Mouse (Mus musculus) limb, embryonic 11.5 days (tissue): ENCODE results near the gene Gm5426. TPM values are rescaled to one million over a fixed set of nuclear protein-coding genes. Genes with fewer than 3 reads are reported as not detected.

Experiments used
- ATAC-seq: fragments of 200-750 bp; cut with Nextera tagmentation; 2 replicates; pipeline ENCODE4 v1.8.0; 2017; ENCODE audit warnings: low read depth; ENCODE audit not compliant: insufficient number of reproducible peaks, low FRiP score, low TSS enrichment
- DNase-seq: peaks from one replicate; pipeline ENCODE4 v3.0.0-alpha.2; 2015; ENCODE audit warnings: low spot score
- H3K27ac ChIP-seq: fragments of 300-500 bp; sonication (generic); replicated peaks from 2 replicates; pipeline ENCODE4 v1.5.1; 2014; ENCODE audit warnings: low read depth, mild to moderate bottlenecking, low read length
- H3K27me3 ChIP-seq: fragments of 300-500 bp; sonication (generic); 2 replicates; pipeline ENCODE4 v1.6.1; 2014; ENCODE audit warnings: mild to moderate bottlenecking, low read length, mixed read lengths; ENCODE audit not compliant: control insufficient read depth, insufficient read depth
- H3K36me3 ChIP-seq: fragments of 300-500 bp; sonication (generic); 2 replicates; pipeline ENCODE4 v1.6.1; 2014; ENCODE audit warnings: mild to moderate bottlenecking, low read length, moderate library complexity, mixed read lengths; ENCODE audit not compliant: control insufficient read depth, insufficient read depth
- H3K4me1 ChIP-seq: fragments of 300-500 bp; sonication (generic); 2 replicates; pipeline ENCODE4 v1.6.1; 2014; ENCODE audit warnings: low read length, mixed read lengths; ENCODE audit not compliant: control insufficient read depth, insufficient read depth
- H3K4me2 ChIP-seq: fragments of 300-500 bp; sonication (generic); 2 replicates; pipeline ENCODE4 v1.6.1; 2014; ENCODE audit warnings: low read depth, mild to moderate bottlenecking, moderate library complexity; ENCODE audit not compliant: severe bottlenecking
- H3K4me3 ChIP-seq: fragments of 300-500 bp; sonication (generic); 2 replicates; pipeline ENCODE4 v1.5.1; 2014; ENCODE audit warnings: low read depth, low read length
- H3K9ac ChIP-seq: fragments of 300-500 bp; sonication (generic); 2 replicates; pipeline ENCODE4 v1.6.1; 2014; ENCODE audit warnings: mild to moderate bottlenecking, low read length
- H3K9me3 ChIP-seq: fragments of 300-500 bp; sonication (generic); 2 replicates; pipeline ENCODE4 v1.6.1; 2016; ENCODE audit warnings: low read length; ENCODE audit not compliant: control insufficient read depth
- WGBS: fragments of 180-500 bp; shearing (Covaris S2); extraction: QIAGEN DNeasy Blood & Tissue Kit; methylation state at CpG from one replicate; pipeline ENCODE4 v1.1.7; 2014; 5-methylcytosine and 5-hydroxymethylcytosine counted together
- polyA plus RNA-seq: library from polyadenylated mRNA; unstranded; fragments of >200 nt; fragmentation: Nextera tagmentation; extraction: Ambion mirVana; gene quantifications from 2 replicates; pipeline ENCODE4 v1.2.1, GENCODE M21; 2014

The Gm5426 gene
- polyA plus RNA-seq, 1 experiment from 2014 or later, result not detected

DNA sequence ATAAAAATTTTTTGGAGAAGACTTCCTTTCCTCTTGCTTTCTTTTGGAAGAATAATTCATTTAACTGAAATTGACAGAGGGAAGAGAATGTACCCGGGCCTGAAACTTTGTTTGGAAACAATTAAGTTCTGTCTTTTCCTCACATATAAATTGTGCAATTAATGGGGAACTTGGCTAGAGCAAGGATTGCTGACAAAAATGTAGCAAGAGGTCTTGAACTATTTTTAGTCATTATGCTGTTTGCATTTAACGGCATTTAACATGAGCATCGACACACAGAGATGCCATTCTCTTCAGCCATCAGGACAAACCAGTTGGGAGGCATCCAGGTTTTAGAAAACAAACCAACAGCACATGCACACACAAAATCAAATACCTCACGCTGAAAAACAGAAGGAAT is 36.6 kb downstream of the Gm5426 start:
- ATAC-seq, result no peak
- Histone ChIP-seq H3K4me3 (no peak overlapping the region), H3K9ac (no peak overlapping the region), H3K9me3 (no peaks in the 10 kb centered on the region), H3K36me3 (no peaks in the 10 kb centered on the region), H3K27ac (no peak overlapping the region), H3K27me3 (no peaks in the 10 kb centered on the region), H3K4me1 (no peaks in the 10 kb centered on the region), H3K4me2 (no peak overlapping the region)
- WGBS, result 81% methylated on average over 4 of the region's 4 CpGs
- DNase-seq, result no peak

DNA sequence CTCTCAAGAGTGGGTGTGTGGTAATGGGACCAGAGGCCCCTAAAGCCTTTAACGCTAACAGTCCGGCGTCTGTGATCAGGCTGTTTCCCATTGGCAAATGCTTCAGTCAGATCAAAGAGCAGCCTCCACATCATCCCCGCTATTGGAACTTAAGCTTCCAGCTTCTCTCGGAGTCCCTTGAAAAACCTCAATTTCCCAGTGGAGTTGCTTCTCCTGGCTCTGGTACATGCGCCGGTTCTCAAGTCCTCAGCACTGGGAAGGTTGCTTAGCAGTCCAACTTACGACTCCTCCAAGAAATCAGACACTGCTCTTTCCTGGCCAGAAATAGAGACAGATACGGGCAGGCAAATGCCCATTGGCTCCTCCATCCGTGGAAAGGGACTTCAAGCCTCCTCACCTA is 37.4 kb downstream of the Gm5426 start:
- Histone ChIP-seq H3K4me2 (no peak overlapping the region), H3K27ac (no peak overlapping the region), H3K9me3 (no peaks in the 10 kb centered on the region), H3K27me3 (no peaks in the 10 kb centered on the region), H3K4me3 (no peak overlapping the region), H3K36me3 (no peaks in the 10 kb centered on the region), H3K4me1 (no peaks in the 10 kb centered on the region), H3K9ac (no peak overlapping the region)
- ATAC-seq, result no peak
- no peak for DNase-seq
- WGBS, result 62% methylated on average over 10 of the region's 10 CpGs

DNA sequence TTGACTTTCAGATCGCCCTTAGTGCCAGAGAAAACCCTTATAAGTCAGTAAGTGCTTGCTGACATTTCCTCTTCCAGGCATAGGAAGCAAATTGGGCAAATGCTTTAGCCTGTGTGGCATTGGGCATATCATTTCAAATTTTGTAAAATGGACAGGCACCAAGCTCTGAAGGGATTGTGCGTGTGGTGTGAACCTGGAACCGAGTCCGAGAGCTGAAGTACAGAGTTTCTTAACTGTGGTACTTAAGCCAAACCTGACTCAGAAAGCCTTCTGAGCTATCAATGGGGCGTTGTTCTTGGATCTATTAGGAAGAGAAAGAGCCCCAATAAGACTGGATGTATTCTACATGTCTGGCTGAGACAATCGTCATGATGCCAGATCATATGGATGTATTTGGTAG is 40.5 kb downstream of the Gm5426 start:
- Histone ChIP-seq H3K4me2 (no peak overlapping the region), H3K9ac (no peak overlapping the region), H3K4me1 (no peaks in the 10 kb centered on the region), H3K27ac (no peak overlapping the region), H3K9me3 (no peaks in the 10 kb centered on the region), H3K27me3 (no peaks in the 10 kb centered on the region), H3K4me3 (no peak overlapping the region), H3K36me3 (no peaks in the 10 kb centered on the region)
- DNase-seq (no peak), ATAC-seq (no peak)
- 91% methylated on average over 6 of the region's 6 CpGs for WGBS

DNA sequence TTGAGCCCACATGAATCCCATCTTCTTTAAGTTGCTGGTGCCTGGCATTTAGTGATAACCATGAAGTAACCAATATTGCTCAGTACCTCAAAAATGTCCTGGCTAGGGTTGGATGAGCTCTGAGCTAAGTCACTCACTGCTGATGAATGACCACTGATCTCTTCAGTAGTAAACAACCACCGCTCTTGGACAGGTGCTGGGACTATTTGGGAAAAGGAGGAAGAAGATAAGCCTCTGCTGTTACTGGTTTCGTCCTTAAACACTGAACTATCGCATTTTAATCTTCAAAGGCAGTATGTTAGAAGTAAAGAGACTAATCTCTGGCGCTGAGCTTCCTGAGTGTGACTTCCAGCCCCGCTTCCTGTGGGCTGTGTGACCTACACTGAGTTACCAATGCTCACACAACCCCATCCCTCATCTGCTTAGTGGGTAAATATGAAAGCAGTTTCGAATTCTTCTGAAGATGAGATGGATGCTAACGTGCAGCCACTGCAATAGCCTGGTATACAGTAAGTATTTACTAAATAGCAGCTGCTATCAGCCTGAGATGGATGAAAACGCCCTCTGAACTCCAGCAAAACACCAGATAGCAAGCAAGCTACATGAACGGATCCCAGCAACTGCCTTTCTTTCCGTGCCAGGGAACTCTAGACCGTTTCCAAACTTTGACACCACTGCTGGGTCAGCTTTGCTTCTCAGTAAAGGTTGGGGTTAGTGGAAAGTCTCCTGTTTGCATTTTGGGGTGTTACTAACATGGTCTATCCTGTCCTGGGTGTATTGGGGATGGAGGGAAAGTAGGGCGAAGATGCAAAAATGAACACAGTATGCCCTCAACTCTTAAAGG is 44.4 kb downstream of the Gm5426 start:
- Histone ChIP-seq H3K27me3 (no peaks in the 10 kb centered on the region), H3K4me2 (no peak overlapping the region), H3K4me1 (no peaks in the 10 kb centered on the region), H3K27ac (no peak overlapping the region), H3K36me3 (no peaks in the 10 kb centered on the region), H3K9ac (no peak overlapping the region), H3K4me3 (no peak overlapping the region), H3K9me3 (no peaks in the 10 kb centered on the region)
- ATAC-seq (no peak), DNase-seq (peak; percentile 14)
- WGBS, result 86% methylated on average over 12 of the region's 12 CpGs

DNA sequence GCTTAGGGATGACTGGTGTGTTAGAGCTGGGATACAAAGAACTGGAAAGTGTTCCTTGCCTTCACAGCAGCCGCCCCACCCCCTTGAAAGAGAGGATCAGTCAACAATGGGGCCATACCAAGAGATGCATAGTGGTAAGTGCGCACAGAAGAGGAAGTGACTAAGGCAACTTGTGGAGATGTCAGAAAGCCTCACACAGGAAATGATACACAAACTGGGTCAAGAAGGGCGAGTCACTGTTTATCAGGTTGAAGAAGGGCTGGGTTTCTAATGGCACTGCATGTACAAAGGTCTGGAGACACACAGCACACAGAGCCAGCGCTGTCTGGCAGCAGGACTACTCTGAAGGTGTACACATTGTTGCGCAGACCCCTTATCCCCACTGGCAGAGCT is 45.0 kb downstream of the Gm5426 start:
- no peak overlapping the region for H3K27ac ChIP-seq
- H3K27me3 ChIP-seq, result no peaks in the 10 kb centered on the region
- H3K36me3 ChIP-seq, result no peaks in the 10 kb centered on the region
- no peak overlapping the region for H3K4me2 ChIP-seq
- no peak overlapping the region for H3K9ac ChIP-seq
- no peaks in the 10 kb centered on the region for H3K4me1 ChIP-seq
- H3K9me3 ChIP-seq, result no peaks in the 10 kb centered on the region
- WGBS, result 76% methylated on average over 5 of the region's 5 CpGs
- no peak overlapping the region for H3K4me3 ChIP-seq
- DNase-seq, result no peak
- no peak for ATAC-seq

DNA sequence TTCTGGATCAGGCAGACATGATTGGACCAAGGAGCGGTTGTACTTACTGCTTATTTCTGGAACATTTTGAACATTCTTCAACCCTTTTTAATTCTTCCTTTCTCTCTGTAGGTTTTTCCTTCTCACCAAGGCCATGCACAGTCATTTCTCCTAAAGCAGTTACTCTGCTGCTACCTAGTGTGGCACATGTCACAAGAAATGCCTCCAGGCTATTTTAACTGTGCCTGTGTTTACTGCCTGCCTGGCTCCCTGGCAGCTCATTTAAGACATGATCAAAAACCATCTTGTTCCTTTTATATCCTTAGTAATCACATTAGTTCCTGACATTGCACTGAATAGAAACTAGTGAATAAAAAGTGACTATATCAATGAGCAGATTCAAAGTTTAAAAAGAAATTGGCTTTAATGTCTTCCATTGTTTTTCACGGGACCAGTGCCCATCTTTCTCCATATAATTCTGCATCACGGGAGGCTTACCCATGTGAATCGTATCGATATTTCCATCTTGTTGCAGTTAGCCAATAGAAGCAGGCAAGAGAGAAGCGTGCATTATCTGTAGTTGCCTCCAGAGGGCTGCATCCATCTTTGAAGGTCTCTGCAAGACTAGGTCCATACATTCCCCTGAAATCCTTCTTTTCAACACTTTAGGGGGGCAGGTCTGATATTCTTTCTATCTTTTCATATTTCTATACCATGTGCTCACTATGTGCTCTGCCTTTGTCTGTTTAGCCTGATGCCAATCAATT is 45.7 kb downstream of the Gm5426 start:
- no peak for DNase-seq

DNA sequence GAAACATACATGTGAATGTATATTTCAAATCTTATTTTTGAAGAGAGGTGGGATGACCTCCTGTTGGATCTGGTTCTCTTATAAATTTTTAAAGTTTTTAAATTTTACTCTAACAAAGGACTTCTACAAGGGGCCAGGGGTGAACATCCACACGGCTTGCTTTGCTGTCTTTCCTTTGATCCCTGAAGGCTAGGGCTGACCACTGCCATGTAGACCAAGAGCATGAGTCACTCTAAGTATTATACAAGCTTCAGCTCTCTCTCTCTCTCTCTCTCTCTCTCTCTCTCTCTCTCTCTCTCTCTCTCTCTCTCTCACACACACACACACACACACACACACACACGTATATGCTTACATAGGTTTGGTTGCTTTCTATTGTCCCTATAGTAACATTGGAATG is 48.6 kb downstream of the Gm5426 start:
- Histone ChIP-seq H3K4me3 (no peak overlapping the region), H3K4me1 (no peaks in the 10 kb centered on the region), H3K4me2 (no peak overlapping the region), H3K9ac (no peak overlapping the region), H3K27ac (no peak overlapping the region), H3K36me3 (no peaks in the 10 kb centered on the region), H3K27me3 (no peaks in the 10 kb centered on the region), H3K9me3 (no peaks in the 10 kb centered on the region)
- WGBS, result 87% methylated on average over 2 of the region's 2 CpGs
- ATAC-seq (no peak), DNase-seq (no peak)

More for the DNA sequence above, 45.7 kb downstream of the Gm5426 start:
- no peaks in the 10 kb centered on the region for H3K27me3 ChIP-seq
- H3K9me3 ChIP-seq, result no peaks in the 10 kb centered on the region
- no peaks in the 10 kb centered on the region for H3K4me1 ChIP-seq
- H3K36me3 ChIP-seq, result no peaks in the 10 kb centered on the region
- H3K27ac ChIP-seq, result no peak overlapping the region
- H3K4me2 ChIP-seq, result no peak overlapping the region
- WGBS, result 88% methylated on average over 6 of the region's 6 CpGs
- ATAC-seq, result no peak
- no peak overlapping the region for H3K4me3 ChIP-seq
- H3K9ac ChIP-seq, result no peak overlapping the region

DNA sequence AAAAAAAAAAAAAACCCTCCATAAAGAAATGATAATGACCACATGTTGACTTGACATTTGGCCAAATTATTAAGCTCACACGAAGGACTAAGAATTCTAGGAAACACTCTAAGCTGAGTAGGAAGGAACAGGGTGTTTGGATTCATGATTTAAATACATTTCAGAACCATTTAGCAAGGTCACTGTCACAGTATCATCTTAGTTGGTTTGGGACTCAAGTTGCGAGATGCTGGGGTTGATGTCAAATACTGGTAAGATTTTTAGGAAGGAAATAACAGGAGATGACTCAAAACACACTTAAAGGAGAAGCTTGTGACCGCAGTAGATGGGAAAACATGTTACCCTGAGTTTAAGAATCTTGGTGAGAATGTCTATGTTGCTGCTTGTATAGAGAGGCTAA is 49.2 kb downstream of the Gm5426 start:
- Histone ChIP-seq H3K27ac (no peak overlapping the region), H3K4me3 (no peak overlapping the region), H3K36me3 (no peaks in the 10 kb centered on the region), H3K4me1 (no peaks in the 10 kb centered on the region), H3K9ac (no peak overlapping the region), H3K4me2 (no peak overlapping the region), H3K9me3 (no peaks in the 10 kb centered on the region), H3K27me3 (no peaks in the 10 kb centered on the region)
- 89% methylated on average over 3 of the region's 3 CpGs for WGBS
- DNase-seq, result no peak
- no peak for ATAC-seq
